In the genomic region with DNA sequence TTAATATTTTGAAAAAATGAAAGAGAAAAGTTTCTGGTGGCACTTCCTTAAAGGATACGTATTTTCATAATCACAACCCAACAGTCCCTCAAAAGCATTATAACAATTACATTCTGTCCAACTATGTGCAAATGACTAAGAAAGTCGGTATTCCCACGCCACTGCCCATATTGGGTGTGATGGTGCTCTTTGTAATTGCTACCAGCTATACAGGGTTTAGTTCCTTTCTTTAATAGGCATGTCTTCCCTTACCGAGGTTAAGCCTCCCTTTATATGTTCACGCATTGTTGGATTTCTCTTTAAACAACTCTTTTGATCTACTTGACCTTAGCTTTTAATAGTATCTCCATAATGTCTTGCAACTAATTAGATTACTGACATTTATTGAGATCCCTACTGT, we compare ENCODE assay signal across 15 mouse cellular contexts.
"Had no signal": no experiment of that assay in that cellular context is flagged by ENCODE, and none has a peak within 500 bp of the region (broad histone marks: within the 10 kb centered on the region; RNA-seq: fewer than 3 reads in every experiment).

No protein-coding gene starts in this region.

- H3K36me3 ChIP-seq: neural tube, embryonic 15.5 days; stomach, embryonic 15.5 days had no signal

- H3K9me3 ChIP-seq: neural tube, embryonic 15.5 days; stomach, embryonic 15.5 days had no signal

- H3K9ac ChIP-seq: neural tube, embryonic 15.5 days; stomach, embryonic 15.5 days had no signal

- H3K4me1 ChIP-seq: neural tube, embryonic 15.5 days; stomach, embryonic 15.5 days had no signal

- H3K27ac ChIP-seq: neural tube, embryonic 15.5 days; stomach, embryonic 15.5 days; stomach, postnatal 0 days had no signal

- H3K4me3 ChIP-seq: neural tube, embryonic 15.5 days; stomach, embryonic 15.5 days had no signal

- H3K4me2 ChIP-seq: neural tube, embryonic 15.5 days; stomach, embryonic 15.5 days had no signal

- H3K27me3 ChIP-seq: neural tube, embryonic 15.5 days; stomach, embryonic 15.5 days had no signal

- DNase-seq: retina, postnatal 1 day; right cerebral cortex, adult 18-20 months; right cerebral cortex, postnatal 14 days; right cerebral cortex, postnatal 25 days; right cerebral cortex, postnatal 4 days; spleen, adult 18-20 months; thymus, adult 18-20 months; thymus, adult 2 months; thymus, postnatal 14 days; thymus, postnatal 25 days; thymus, postnatal 36 days; thymus, postnatal 4 days had no signal
